Mouse (Mus musculus) urinary bladder, postnatal 4 days (tissue): ENCODE measurements at regions not wholly inside any gene's neighbourhood (a gene's known extent, or its start where the extent isn't known, plus 50 kb on each side); places are given as distances from the start of the nearest gene placed in this dataset.

Experiments
- DNase-seq, 2 experiments: peaks; one replicate each; pipeline ENCODE4 v3.0.0; 2021 to 2022; ENCODE audit warnings: low spot score in 2 of 2

GRCm38 (mm10) chr4:95483571-95483970, 73.7 kb upstream of the Fggy start:
- DNase-seq, result peak in 1 of 2 experiments; percentile 33

GRCm38 (mm10) chr4:95487323-95487722, 70.0 kb upstream of the Fggy start:
- DNase-seq, result no peak

- DNase-seq, result no peak
Measured at GRCm38 (mm10) chr4:95487969-95488368, 69.3 kb upstream of the Fggy start.

- no peak for DNase-seq
Measured at GRCm38 (mm10) chr4:95489059-95489458, 68.2 kb upstream of the Fggy start.

GRCm38 (mm10) chr4:95500265-95500664, 57.0 kb upstream of the Fggy start:
- DNase-seq, result no peak

- DNase-seq, result no peak
Measured at GRCm38 (mm10) chr4:95501164-95501563, 56.1 kb upstream of the Fggy start.

GRCm38 (mm10) chr4:95507141-95507945, 50.0 kb upstream of the Fggy start:
- DNase-seq, result peak; percentile 20 to 78
